Mouse (Mus musculus) heart, adult 2 months (tissue): Measurements from ENCODE around the gene Sart1.

Experiments used
- CTCF ChIP-seq: fragments of 200-600 bp; IDR thresholded peaks from 2 replicates; pipeline ENCODE4 v1.8.1; 2022; ENCODE audit warnings: antibody characterized with exemption, mild to moderate bottlenecking, moderate library complexity
- POLR2A ChIP-seq: fragments of 200-500 bp; IDR thresholded peaks from 2 replicates; pipeline ENCODE4 v1.6.1; 2011; ENCODE audit warnings: mild to moderate bottlenecking, low read depth, low read length, control low read depth; ENCODE audit not compliant: insufficient read depth

DNA sequence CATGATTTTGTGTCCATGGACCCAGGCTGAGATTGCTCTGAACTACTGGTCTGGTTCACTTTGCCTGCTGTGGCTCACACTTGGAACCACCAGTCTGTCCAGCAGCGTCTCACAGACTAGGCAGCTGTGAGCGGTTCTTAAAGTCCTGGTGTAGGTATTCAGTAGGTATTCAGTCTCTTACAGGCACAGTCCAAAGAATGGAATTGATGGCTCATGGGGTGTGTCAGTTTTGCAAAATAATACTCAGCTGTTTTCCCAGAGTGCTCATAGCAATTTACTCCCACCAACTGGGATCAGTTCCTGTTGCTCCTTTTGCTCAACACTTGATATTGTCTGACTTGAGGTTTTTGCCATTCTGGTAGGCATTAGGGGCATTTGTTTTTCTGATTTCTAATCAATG is 26.3 kb downstream of the Sart1 start:
- no peak for TF ChIP-seq CTCF
- no peak for TF ChIP-seq POLR2A
